Mouse (Mus musculus) small intestine, adult 2 months (tissue): ENCODE results near the gene Klhdc1. TPM values are rescaled to one million over a fixed set of nuclear protein-coding genes. Genes with fewer than 3 reads are reported as not detected.

ENCODE experiments used
- H3K27ac ChIP-seq: fragments of 200-500 bp; 2 replicates; pipeline ENCODE4 v1.5.1; 2012; ENCODE audit warnings: low read depth, low read length, control low read depth, inconsistent platforms; ENCODE audit not compliant: insufficient read depth
- H3K27me3 ChIP-seq: fragments of 200-500 bp; 2 replicates; pipeline ENCODE4 v1.6.1; 2012; ENCODE audit warnings: mild to moderate bottlenecking, moderate library complexity, low read length, inconsistent platforms; ENCODE audit not compliant: control insufficient read depth, insufficient read depth
- H3K36me3 ChIP-seq: fragments of 200-500 bp; 2 replicates; pipeline ENCODE4 v1.6.1; 2012; ENCODE audit warnings: mild to moderate bottlenecking, low read length, control low read depth, inconsistent platforms; ENCODE audit not compliant: control insufficient read depth, insufficient read depth
- H3K4me1 ChIP-seq: fragments of 200-500 bp; 2 replicates; pipeline ENCODE4 v1.6.1; 2012; ENCODE audit warnings: low read length, inconsistent platforms, mixed read lengths; ENCODE audit not compliant: control insufficient read depth, insufficient read depth, insufficient read length
- H3K4me3 ChIP-seq: fragments of 200-500 bp; 2 replicates; pipeline ENCODE4 v1.5.1; 2012; ENCODE audit warnings: low read depth, mild to moderate bottlenecking, control low read depth, inconsistent platforms, low read length, moderate library complexity
- CTCF ChIP-seq: fragments of 200-500 bp; IDR thresholded peaks from 2 replicates; pipeline ENCODE4 v1.5.1; 2012; ENCODE audit warnings: low read depth, mild to moderate bottlenecking, control low read depth, inconsistent platforms, low read length, moderate library complexity, mixed read lengths; ENCODE audit not compliant: insufficient replicate concordance, insufficient read length; ENCODE audit errors: extremely low read depth
- POLR2A ChIP-seq: fragments of 200-500 bp; IDR thresholded peaks from 2 replicates; pipeline ENCODE4 v1.6.1; 2012; ENCODE audit warnings: low read depth, mild to moderate bottlenecking, control low read depth, inconsistent platforms, low read length, moderate library complexity
- WGBS: fragments of 180-500 bp; shearing (Covaris S2); methylation state at CpG from one replicate; pipeline ENCODE4 v1.1.7; 2018; 5-methylcytosine and 5-hydroxymethylcytosine counted together
- polyA plus RNA-seq: library from polyadenylated mRNA; depleted of rRNA; stranded (reverse); fragments of >200 nt; gene quantifications from 2 replicates; pipeline ENCODE4 v1.2.3, GENCODE M21; 2012

Gene Klhdc1
- polyA plus RNA-seq, 1 experiment: 2.6 TPM

- no peak for TF ChIP-seq CTCF
- peak; percentile 42 for TF ChIP-seq POLR2A
- Histone ChIP-seq H3K36me3 (0 out of 2 replicates have a peak, but pooled peaks cover 2% of the 10 kb centered on the region), H3K4me1 (peaks cover 8% of the 10 kb centered on the region), H3K4me3 (peak within 1 kb of the TSS; percentile 75), H3K27me3 (no peaks in the 10 kb centered on the region), H3K27ac (peak within 1 kb of the TSS; percentile 76)
- WGBS: under 1% methylated on average over 96 of the region's 98 CpGs
Observed at GRCm38 (mm10) chr12:69296511-69297410, 55.8 kb downstream of the Klhdc1 start, which contains the start of gene Klhdc2. Gene Klhdc2, plus strand, starts transcription at chr12:69296681.

DNA sequence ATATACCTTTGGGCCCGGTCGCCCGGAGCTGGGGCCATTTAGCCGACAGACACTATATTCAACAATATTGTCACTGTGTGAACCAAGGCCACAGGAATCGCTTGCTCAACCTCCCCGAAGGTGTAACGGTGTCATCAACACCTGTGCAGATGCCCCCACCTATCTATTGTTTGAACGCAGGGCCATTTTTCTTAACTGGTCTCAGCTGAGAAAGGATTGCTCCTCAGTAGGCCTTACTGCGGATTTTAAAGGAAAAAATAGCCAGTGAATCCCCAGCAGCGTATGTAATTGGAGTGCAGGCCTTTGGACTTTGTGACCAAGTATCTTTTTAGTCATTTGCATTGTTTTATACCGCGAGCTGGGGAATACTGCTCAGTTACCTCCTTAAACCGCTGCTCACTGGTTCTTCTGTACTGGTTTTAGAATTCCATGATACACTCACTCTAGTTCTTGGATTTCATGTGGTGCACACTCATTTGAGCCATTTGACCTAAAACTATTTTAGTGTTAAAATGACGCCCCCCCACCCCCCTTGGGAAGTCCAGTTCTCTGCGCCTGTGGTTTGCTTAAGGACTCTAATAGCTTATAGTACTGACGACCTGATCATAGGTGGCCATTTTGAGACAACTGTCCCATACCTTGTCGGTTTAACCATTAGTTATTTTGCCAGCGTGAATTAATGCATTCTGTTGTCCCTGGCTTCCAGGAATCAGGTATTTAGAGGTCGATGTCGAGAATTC is 56.6 kb downstream of the Klhdc1 start:
- Histone ChIP-seq H3K4me3 (peak overlapping the region; percentile 75), H3K36me3 (peaks cover 8% of the 10 kb centered on the region; the same call in 1 of the 2 replicates), H3K27me3 (no peaks in the 10 kb centered on the region), H3K4me1 (peaks cover 8% of the 10 kb centered on the region), H3K27ac (peak overlapping the region; percentile 38; the same call in 1 of the 2 replicates)
- TF ChIP-seq CTCF (no peak), POLR2A (no peak)
- WGBS: 8% methylated on average over 20 of the region's 20 CpGs

DNA sequence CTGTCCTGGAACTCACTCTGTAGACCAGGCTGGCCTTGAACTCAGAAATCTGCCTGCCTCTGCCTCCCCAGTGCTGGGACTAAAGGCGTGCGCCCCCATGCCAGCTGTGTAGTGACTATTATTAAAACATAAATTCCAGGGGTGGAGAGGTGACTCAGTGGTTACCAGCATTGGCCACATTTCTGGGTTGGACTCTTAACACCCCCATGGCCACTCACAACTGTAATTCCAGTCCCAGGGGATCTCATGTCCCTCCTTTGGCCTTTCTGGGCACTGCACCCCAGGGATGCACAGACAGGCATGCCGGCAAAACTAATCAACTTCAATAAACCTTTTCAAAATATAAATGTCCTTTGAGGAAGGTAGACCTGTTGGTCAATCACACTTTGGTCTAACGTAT is 57.3 kb downstream of the Klhdc1 start:
- Histone ChIP-seq H3K27ac (no peak overlapping the region), H3K36me3 (peaks cover 9% of the 10 kb centered on the region; the same call in 1 of the 2 replicates), H3K27me3 (no peaks in the 10 kb centered on the region), H3K4me3 (no peak overlapping the region), H3K4me1 (peaks cover 8% of the 10 kb centered on the region)
- TF ChIP-seq CTCF (no peak), POLR2A (no peak)
- 86% methylated on average over 4 of the region's 4 CpGs for WGBS

GRCm38 (mm10) chr12:69299231-69299630 is 58.3 kb downstream of the Klhdc1 start:
- peaks cover 8% of the 10 kb centered on the region for H3K4me1 ChIP-seq
- H3K4me3 ChIP-seq: 0 out of 2 replicates have a peak overlapping the region, but pooled peaks have one; percentile 16
- peaks cover 14% of the 10 kb centered on the region for H3K36me3 ChIP-seq
- 32% methylated on average over 12 of the region's 12 CpGs for WGBS
- no peak overlapping the region for H3K27ac ChIP-seq
- no peak for TF ChIP-seq POLR2A
- TF ChIP-seq CTCF: no peak
- H3K27me3 ChIP-seq: no peaks in the 10 kb centered on the region

GRCm38 (mm10) chr12:69299831-69300230 is 58.9 kb downstream of the Klhdc1 start:
- Histone ChIP-seq H3K4me1 (peaks cover 8% of the 10 kb centered on the region), H3K4me3 (no peak overlapping the region), H3K36me3 (peaks cover 16% of the 10 kb centered on the region), H3K27me3 (no peaks in the 10 kb centered on the region), H3K27ac (no peak overlapping the region)
- WGBS: 93% methylated on average over 3 of the region's 3 CpGs
- no peak for TF ChIP-seq CTCF
- TF ChIP-seq POLR2A: no peak

- no peak for TF ChIP-seq POLR2A
- no peak for TF ChIP-seq CTCF
Observed at GRCm38 (mm10) chr12:69300391-69300790, 59.4 kb downstream of the Klhdc1 start.

DNA sequence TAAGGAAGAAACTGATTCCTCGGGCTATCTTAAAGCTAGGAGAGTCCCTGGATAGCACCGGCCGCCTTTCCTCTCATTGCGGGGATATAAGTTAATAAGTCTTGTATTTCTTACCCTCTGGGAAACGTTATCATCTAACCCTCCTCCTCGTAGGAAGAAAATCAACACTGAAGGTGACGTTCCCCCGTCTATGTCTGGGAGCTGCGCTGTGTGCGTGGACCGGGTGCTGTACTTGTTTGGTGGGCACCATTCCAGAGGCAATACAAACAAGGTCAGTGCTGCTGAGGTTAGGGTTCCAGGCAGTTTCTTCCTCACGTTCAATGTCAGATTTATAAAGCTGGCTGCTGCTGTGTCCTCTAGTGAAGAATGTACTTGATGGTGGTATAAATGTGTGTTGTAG is 61.2 kb downstream of the Klhdc1 start:
- WGBS: 87% methylated on average over 12 of the region's 12 CpGs
- Histone ChIP-seq H3K4me3 (no peak overlapping the region), H3K27ac (no peak overlapping the region), H3K4me1 (peaks cover 8% of the 10 kb centered on the region), H3K36me3 (peaks cover 35% of the 10 kb centered on the region), H3K27me3 (no peaks in the 10 kb centered on the region)
- no peak for TF ChIP-seq POLR2A
- TF ChIP-seq CTCF: no peak

More at GRCm38 (mm10) chr12:69300391-69300790, 59.4 kb downstream of the Klhdc1 start:
- H3K27ac ChIP-seq: no peak overlapping the region
- 86% methylated on average over 2 of the region's 2 CpGs for WGBS
- H3K27me3 ChIP-seq: no peaks in the 10 kb centered on the region
- H3K4me1 ChIP-seq: peaks cover 8% of the 10 kb centered on the region
- H3K36me3 ChIP-seq: peaks cover 22% of the 10 kb centered on the region
- H3K4me3 ChIP-seq: no peak overlapping the region
